Mouse (Mus musculus) gastrocnemius, adult 8-10 months (tissue): ENCODE measurements around the gene Sfta2. TPM values are rescaled to one million over a fixed set of nuclear protein-coding genes. Genes with fewer than 3 reads are reported as not detected.

Experiments
- DNase-seq, 2 experiments: peaks; one replicate each; pipeline ENCODE4 v3.0.0; 2022; ENCODE audit warnings: low spot score in 2 of 2
- total RNA-seq, 4 experiments: library from RNA; stranded (reverse); gene quantifications; 2 replicates each; pipeline ENCODE4 v1.2.4; 2022

Gene Sfta2
- total RNA-seq, 4 experiments from 2014 or later: not detected

GRCm38 (mm10) chr17:35592131-35592530 lies 9.2 kb upstream of the Sfta2 start:
- no peak for DNase-seq

DNA sequence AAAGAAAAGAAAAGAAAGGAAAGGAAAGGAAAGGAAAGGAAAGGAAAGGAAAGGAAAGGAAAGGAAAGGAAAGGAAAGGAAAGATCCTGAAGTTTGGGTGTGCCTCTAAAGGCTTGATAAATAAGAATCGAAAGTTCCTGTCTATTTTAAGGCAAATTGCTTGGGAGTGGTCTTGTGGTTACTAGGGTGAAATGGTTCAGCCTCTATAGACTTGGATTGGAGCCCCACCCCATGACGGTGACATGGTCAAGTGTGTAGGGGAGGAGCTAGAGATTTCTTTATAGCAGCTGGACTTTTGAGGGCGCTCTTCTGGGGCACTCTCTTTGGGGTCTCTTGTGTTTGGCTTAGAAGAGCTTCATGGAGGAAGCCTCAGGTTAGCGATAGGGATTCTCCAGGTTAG lies 7.6 kb upstream of the Sfta2 start:
- DNase-seq: no peak

- no peak for DNase-seq
Measured at GRCm38 (mm10) chr17:35594456-35594855, 6.9 kb upstream of the Sfta2 start.

- DNase-seq: no peak
Measured at GRCm38 (mm10) chr17:35597399-35597798, 4.0 kb upstream of the Sfta2 start.

GRCm38 (mm10) chr17:35601736-35602354 lies 496 bp downstream of the Sfta2 start:
- DNase-seq: no peak

DNA sequence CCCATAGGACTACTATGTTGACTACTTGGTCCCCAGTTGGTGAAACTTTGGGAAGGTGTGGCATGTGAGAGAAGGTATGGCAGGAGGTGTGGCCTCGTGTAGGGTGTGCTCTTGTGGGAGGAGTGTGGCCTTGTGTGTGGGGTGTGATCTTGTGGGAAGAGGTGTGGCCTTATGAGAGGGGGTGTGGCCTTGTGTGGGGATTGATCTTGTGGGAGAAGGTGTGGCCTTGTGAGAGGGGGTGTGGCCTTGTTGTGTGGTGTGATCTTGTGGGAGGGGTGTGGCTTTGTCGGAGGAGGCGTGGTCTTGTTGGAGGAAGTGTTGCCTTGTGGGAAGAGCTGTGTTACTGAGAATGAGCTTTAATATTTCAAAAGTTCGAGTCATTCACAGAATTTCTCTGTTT lies 15.8 kb downstream of the Sfta2 start:
- DNase-seq: no peak

DNA sequence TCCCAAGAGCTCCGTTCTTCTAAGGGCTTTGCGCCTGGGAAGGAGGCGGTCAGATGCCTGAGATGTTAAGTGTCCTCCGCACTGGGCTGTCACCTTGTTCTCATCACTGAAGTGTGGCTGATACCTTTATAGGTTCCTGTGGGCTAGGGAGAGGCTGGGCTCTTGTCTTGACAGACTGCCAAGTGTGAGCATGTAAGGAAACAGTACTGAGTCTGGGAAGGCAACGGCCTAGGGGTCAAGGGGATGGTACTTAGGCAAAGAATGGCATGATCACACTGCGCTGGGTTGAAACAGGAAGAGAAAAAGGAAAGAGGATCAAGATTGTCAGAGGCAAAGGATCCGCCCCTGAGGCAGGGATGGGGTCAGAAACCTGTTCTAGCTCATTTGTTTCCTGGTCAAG lies 25.2 kb downstream of the Sfta2 start, which contains the start of gene Gm9573:
Gene Gm9573, minus strand, starts transcription at position 101 of the 400 bp plus-strand sequence.
- DNase-seq: no peak

DNA sequence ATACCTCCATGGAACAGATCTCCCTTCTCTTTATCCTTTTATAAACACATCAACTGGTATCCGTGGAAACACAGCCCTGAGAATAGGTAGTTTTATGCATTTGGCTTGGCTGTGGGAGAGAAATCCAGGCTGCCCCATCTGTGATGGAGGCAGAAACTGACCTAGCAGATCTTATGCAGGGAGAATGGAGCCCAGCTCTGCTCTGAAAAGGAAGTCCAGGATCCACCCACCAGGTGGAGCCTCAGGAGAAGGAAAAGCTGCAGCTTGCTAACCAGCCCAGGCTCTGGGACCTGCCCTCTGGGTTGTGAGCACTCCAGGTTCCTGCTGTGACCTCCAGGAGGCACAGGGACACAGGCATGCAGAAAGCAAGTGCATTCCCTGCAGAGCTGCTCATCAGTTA lies 32.6 kb downstream of the Sfta2 start:
- no peak for DNase-seq

DNA sequence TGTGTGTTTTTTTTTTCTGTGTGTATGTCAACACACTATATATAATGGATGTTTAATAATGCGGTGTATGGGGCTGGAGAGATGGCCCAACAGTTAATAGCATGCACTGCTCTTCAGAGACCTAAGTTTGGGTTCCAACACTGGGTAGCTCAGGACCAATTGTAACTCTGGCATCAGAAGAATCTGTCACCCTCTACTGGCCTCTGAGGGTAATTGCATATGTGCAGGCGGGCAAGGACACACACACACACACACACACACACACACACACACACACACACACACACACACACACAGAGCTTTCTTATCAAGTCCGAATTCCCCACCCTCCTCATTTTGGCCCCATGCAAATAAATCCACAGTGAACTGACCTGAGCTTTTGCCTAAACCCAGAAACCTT lies 33.9 kb downstream of the Sfta2 start:
- no peak for DNase-seq

DNA sequence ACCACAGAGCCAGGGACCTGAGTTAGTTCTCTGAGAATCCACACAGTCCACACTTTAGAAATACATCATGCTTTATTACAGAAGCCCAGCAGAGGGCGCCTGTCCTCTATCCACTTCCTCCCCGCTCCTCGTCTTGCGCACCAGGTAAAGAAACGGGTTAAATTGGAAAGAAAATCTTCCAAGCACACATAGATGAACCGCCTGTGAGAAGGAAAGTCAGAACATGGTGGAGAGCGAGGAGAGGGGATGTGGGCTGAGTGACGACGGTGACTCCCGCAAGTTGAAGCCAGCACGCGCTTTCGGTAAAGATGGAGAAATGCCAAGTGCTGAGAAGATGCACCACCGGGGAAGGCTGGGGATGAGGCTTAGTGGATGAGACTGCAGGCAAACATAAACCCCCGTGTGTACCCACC lies 34.4 kb downstream of the Sfta2 start:
- DNase-seq: peak; percentile 55 to 57

GRCm38 (mm10) chr17:35636363-35636762 lies 35.0 kb downstream of the Sfta2 start:
- no peak for DNase-seq

DNA sequence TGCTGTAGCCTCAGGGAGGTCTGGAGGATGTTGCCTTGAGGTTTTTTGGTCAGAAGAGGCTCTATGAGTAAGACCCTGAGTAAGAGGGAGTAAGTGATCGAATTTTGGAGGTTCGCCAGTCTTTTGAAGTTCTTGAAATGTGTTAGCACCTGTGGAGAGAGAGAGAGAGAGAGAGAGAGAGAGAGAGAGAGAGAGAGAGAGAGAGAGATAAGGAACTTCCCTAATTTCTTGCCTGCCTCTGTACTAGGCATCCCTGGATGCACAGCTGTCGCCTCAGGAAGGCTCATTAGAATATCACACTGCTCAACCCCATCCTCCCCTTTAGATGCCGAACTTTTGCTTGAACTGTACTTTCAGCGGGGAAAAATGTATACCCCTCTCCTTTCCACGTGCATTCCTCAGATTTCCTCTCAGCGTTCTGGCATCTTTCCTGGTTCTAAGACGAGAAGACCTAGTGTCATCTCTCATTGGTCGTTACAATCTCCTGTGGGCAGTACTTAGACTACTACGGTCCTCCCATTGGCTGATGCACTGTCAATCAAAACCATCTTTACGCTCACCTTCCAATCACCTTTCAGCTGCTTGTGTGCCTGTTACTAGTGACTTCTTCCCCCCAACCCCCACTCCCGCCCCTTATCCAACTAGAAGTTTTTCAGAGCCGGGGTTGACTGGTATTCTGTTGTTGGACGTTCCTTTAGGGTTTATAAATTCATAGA lies 37.3 kb downstream of the Sfta2 start:
- DNase-seq: peak in 1 of 2 experiments; percentile 45

DNA sequence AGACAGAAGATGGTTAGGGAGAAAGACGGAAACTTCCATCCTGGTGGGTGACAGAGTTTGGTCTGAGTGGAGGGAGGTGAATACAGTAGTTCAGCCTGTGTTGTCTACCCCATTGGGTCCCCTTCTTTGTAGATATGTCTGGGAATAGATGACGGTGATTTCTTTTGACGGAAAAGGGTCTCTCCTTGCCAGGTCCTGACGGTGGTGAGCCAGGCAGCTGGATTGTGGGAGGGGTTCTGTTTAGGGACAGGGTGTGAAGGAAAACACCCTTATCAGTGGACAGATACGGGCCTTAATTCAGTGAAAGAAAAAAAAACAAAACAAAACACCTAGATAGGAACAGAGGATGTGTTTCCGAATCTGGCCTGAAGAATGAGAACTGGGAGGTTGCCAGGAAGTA lies 38.0 kb downstream of the Sfta2 start:
- DNase-seq: no peak

DNA sequence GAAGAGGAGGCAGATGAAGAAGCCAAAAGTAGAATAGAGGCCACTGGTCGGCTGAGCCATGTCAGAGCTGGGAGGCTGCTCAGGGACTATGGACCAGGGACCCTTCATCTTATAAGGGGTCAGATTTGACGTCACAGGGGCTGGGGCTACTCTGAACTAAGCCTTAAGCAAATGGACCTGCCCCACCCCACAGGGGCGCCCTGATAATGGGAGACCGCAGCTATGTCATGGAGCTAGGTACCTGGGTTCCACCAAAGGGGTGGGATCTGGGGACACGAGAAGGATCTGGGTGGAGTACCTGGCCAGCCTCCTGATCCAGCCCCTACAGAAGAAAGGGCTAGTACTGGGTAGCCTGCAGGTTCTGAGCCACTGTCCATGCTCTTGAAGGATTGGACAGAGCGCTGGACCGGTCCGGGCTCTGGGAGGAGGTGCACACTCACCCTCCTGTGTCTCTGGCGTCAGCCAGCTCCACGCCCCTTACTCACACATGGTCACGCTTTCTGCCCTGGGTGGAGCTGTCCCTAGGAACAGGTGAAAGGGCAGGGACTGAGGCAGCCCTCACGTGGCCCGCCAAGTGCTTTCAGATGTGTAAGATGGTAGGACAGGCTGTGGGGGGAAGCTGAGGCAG lies 42.4 kb downstream of the Sfta2 start, which contains the start of gene Mucl3:
Gene Mucl3, minus strand, starts transcription at position 87 of the 628 bp plus-strand sequence.
- DNase-seq: no peak

- DNase-seq: no peak
Measured at GRCm38 (mm10) chr17:35649429-35649828, 48.1 kb downstream of the Sfta2 start.

- no peak for DNase-seq
Measured at GRCm38 (mm10) chr17:35653086-35653485, 51.7 kb downstream of the Sfta2 start.

DNA sequence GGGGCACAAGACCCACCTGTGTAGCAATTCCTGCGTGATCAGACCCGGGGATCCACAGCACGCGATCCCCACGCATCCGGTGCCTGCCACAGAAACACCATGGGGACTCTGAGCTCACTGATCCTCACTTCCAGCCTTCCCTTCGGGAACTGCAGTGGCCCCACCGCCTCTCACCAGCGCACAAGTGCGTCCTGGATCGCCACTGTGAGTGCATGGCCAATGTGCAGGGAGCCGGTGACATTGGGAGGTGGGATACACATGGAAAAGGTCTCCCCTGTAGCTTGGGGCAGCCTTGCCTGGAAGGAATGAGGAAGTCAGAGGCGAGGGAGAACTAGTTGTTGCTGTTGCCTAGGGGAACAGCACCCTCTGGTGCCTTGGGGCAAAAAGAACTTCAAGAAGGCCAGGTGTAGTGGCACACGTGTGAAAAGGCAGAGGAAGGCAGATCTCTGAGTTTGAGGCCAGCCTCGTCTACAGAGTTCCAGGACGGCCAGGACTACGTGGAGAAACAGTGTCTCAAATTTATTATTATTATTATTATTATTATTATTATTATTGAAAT lies 64.7 kb downstream of the Sfta2 start:
- no peak for DNase-seq

DNA sequence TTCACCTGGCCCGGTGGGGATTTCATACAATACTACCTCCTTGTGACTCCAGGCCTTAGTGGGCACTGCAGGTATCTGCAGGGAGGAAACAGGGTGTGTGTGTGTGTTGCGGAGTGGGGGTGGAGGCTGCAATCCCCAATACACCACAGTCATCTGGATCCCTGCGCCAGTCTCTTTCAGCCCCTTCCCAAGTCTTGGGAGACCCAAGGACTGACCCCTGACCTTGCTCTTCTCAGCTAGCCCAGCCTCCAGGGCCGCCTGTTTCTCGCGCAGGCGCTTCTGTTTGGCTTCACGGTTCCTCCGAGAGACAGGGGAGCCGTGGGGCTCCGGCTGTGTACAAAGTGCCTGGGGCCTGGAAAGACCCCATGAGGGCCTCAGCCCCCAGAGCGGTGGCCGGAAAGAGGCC lies 65.5 kb downstream of the Sfta2 start:
- no peak for DNase-seq

- peak; percentile 97 for DNase-seq
Measured at GRCm38 (mm10) chr17:35667334-35668065, 66.2 kb downstream of the Sfta2 start, which contains the start of gene Vars2. Gene Vars2 (minus strand): TSS chr17:35667592.

- no peak for DNase-seq
Measured at GRCm38 (mm10) chr17:35669731-35670130, 68.4 kb downstream of the Sfta2 start.

DNA sequence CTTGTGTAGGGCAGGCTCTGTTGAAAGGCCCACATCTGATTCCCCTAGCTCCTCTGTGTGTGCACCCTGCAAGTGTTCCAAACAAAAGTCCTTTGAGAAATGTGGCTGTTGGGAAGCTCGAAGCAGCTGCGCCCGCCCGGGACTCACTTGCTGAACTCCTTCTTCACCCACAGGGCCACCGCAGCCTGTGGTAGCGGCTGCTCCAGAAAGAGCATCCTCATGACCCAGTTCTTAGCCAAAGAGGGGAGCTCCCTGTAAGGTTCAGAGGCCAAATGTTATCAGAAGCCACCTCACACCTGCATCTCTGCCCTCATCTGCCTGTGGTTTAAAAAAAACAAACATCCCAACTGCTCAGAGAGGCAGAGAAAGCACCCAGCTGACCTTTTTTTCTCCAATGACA lies 70.5 kb downstream of the Sfta2 start:
- no peak for DNase-seq
